Mouse (Mus musculus) skeletal muscle tissue, adult 2 months (tissue): ENCODE results near the gene Zdhhc16.

Experiments
- DNase-seq: peaks from one replicate; pipeline ENCODE4 v3.0.0-alpha.2; 2012; ENCODE audit warnings: low read depth, low spot score

Gene Zdhhc16

GRCm38 (mm10) chr19:41987206-41987605 is 53.9 kb downstream of the Zdhhc16 start:
- DNase-seq, result peak; percentile 77

GRCm38 (mm10) chr19:41989810-41990209 is 56.5 kb downstream of the Zdhhc16 start:
- DNase-seq, result no peak

GRCm38 (mm10) chr19:41991926-41992477 is 58.7 kb downstream of the Zdhhc16 start:
- DNase-seq, result no peak

DNA sequence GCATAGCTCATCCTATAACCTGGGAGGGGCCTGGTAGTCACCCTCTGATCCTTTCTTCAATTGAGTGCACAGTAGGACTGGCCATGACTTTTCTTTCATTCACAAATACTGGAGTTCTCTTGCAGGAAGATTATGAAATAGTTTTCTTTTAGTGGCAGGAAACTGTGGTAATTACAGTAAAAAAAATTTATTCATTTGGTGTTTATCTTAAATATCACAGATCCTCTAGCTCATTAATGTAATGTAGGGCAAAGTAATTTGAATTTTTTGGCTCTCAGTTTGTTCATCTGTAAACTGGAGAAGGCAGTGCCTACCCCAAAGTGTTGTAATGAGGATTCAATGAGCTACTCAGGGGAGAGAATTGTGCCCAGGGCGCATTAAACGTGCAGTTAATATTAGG is 59.7 kb downstream of the Zdhhc16 start:
- DNase-seq, result no peak

- DNase-seq, result peak; percentile 72
Measured at GRCm38 (mm10) chr19:41993484-41993883, 60.2 kb downstream of the Zdhhc16 start.
